Mouse (Mus musculus): Measurements from ENCODE around the gene Olfr1039. TPM values are rescaled to one million over a fixed set of nuclear protein-coding genes. Genes with fewer than 3 reads are reported as not detected.

The Olfr1039 gene
- polyA plus RNA-seq (2014; fragmentation: Illumina TruSeq; extraction: RNeasy Lipid Tissue Mini Kit (QIAGEN cat#74804); ENCODE audit: insufficient read depth, low read depth, low replicate concordance): not detected

GRCm38 (mm10) chr2:86135828-86136227, at the start of gene Olfr1039:
TSS of gene Olfr1039 (minus strand) at chr2:86135928.

GRCm38 (mm10) chr2:86177720-86178119, 42.0 kb upstream of the Olfr1039 start, which contains the start of gene Olfr1044:
TSS of gene Olfr1044 (minus strand) at chr2:86177820.

GRCm38 (mm10) chr2:86167422-86167821, 31.7 kb upstream of the Olfr1039 start, which contains the start of gene Olfr1043:
TSS of gene Olfr1043 (minus strand) at chr2:86167522.

GRCm38 (mm10) chr2:86161738-86162137, 26.0 kb upstream of the Olfr1039 start, which contains the start of gene Olfr1042:
TSS of gene Olfr1042 (minus strand) at chr2:86161838.

GRCm38 (mm10) chr2:86146632-86147031, 10.9 kb upstream of the Olfr1039 start, which contains the start of gene Olfr1040:
TSS of gene Olfr1040 (minus strand) at chr2:86146732.

GRCm38 (mm10) chr2:86087285-86087684, 48.4 kb downstream of the Olfr1039 start, which contains the start of gene Olfr1037:
TSS of gene Olfr1037 (minus strand) at chr2:86087385.

Other genes starting within 250 kb of the Olfr1039 start
- not detected for gene Olfr1024, start 230.9 kb downstream of the Olfr1039 start, polyA plus RNA-seq (2014; fragmentation: Illumina TruSeq; extraction: RNeasy Lipid Tissue Mini Kit (QIAGEN cat#74804); ENCODE audit: insufficient read depth, low read depth, low replicate concordance)
- gene Olfr1025-ps1, start 220.7 kb downstream of the Olfr1039 start, polyA plus RNA-seq (2014; fragmentation: Illumina TruSeq; extraction: RNeasy Lipid Tissue Mini Kit (QIAGEN cat#74804); ENCODE audit: insufficient read depth, low read depth, low replicate concordance): not detected
- gene Olfr1026, start 214.4 kb downstream of the Olfr1039 start, polyA plus RNA-seq (2014; fragmentation: Illumina TruSeq; extraction: RNeasy Lipid Tissue Mini Kit (QIAGEN cat#74804); ENCODE audit: insufficient read depth, low read depth, low replicate concordance): not detected
- gene Olfr1028, start 185.5 kb downstream of the Olfr1039 start, polyA plus RNA-seq (2014; fragmentation: Illumina TruSeq; extraction: RNeasy Lipid Tissue Mini Kit (QIAGEN cat#74804); ENCODE audit: insufficient read depth, low read depth, low replicate concordance): not detected
- not detected for gene Olfr1029, start 162.0 kb downstream of the Olfr1039 start, polyA plus RNA-seq (2014; fragmentation: Illumina TruSeq; extraction: RNeasy Lipid Tissue Mini Kit (QIAGEN cat#74804); ENCODE audit: insufficient read depth, low read depth, low replicate concordance)
- gene Olfr1030, start 156.7 kb downstream of the Olfr1039 start, polyA plus RNA-seq (2014; fragmentation: Illumina TruSeq; extraction: RNeasy Lipid Tissue Mini Kit (QIAGEN cat#74804); ENCODE audit: insufficient read depth, low read depth, low replicate concordance): not detected
- gene Olfr1031, start 145.6 kb downstream of the Olfr1039 start, polyA plus RNA-seq (2014; fragmentation: Illumina TruSeq; extraction: RNeasy Lipid Tissue Mini Kit (QIAGEN cat#74804); ENCODE audit: insufficient read depth, low read depth, low replicate concordance): not detected
- not detected for gene Olfr1032, start 130.4 kb downstream of the Olfr1039 start, polyA plus RNA-seq (2014; fragmentation: Illumina TruSeq; extraction: RNeasy Lipid Tissue Mini Kit (QIAGEN cat#74804); ENCODE audit: insufficient read depth, low read depth, low replicate concordance)
- 3.4 TPM for gene Olfr1033, start 115.3 kb downstream of the Olfr1039 start, polyA plus RNA-seq (2014; fragmentation: Illumina TruSeq; extraction: RNeasy Lipid Tissue Mini Kit (QIAGEN cat#74804); ENCODE audit: insufficient read depth, low read depth, low replicate concordance)
- gene Olfr1034, start 90.1 kb downstream of the Olfr1039 start, polyA plus RNA-seq (2014; fragmentation: Illumina TruSeq; extraction: RNeasy Lipid Tissue Mini Kit (QIAGEN cat#74804); ENCODE audit: insufficient read depth, low read depth, low replicate concordance): 0.06 TPM
- not detected for gene Olfr1036, start 61.9 kb downstream of the Olfr1039 start, polyA plus RNA-seq (2014; fragmentation: Illumina TruSeq; extraction: RNeasy Lipid Tissue Mini Kit (QIAGEN cat#74804); ENCODE audit: insufficient read depth, low read depth, low replicate concordance)
- gene Olfr1037, start 48.5 kb downstream of the Olfr1039 start, polyA plus RNA-seq (2014; fragmentation: Illumina TruSeq; extraction: RNeasy Lipid Tissue Mini Kit (QIAGEN cat#74804); ENCODE audit: insufficient read depth, low read depth, low replicate concordance): not detected
- not detected for gene Olfr1040, start 10.8 kb upstream of the Olfr1039 start, polyA plus RNA-seq (2014; fragmentation: Illumina TruSeq; extraction: RNeasy Lipid Tissue Mini Kit (QIAGEN cat#74804); ENCODE audit: insufficient read depth, low read depth, low replicate concordance)
- gene Olfr1042, start 25.9 kb upstream of the Olfr1039 start, polyA plus RNA-seq (2014; fragmentation: Illumina TruSeq; extraction: RNeasy Lipid Tissue Mini Kit (QIAGEN cat#74804); ENCODE audit: insufficient read depth, low read depth, low replicate concordance): not detected
- gene Olfr1043, start 31.6 kb upstream of the Olfr1039 start, polyA plus RNA-seq (2014; fragmentation: Illumina TruSeq; extraction: RNeasy Lipid Tissue Mini Kit (QIAGEN cat#74804); ENCODE audit: insufficient read depth, low read depth, low replicate concordance): not detected
- gene Olfr1044, start 41.9 kb upstream of the Olfr1039 start, polyA plus RNA-seq (2014; fragmentation: Illumina TruSeq; extraction: RNeasy Lipid Tissue Mini Kit (QIAGEN cat#74804); ENCODE audit: insufficient read depth, low read depth, low replicate concordance): not detected
- not detected for gene Olfr52, start 49.8 kb upstream of the Olfr1039 start, polyA plus RNA-seq (2014; fragmentation: Illumina TruSeq; extraction: RNeasy Lipid Tissue Mini Kit (QIAGEN cat#74804); ENCODE audit: insufficient read depth, low read depth, low replicate concordance)
- gene Olfr1045, start 67.1 kb upstream of the Olfr1039 start, polyA plus RNA-seq (2014; fragmentation: Illumina TruSeq; extraction: RNeasy Lipid Tissue Mini Kit (QIAGEN cat#74804); ENCODE audit: insufficient read depth, low read depth, low replicate concordance): not detected
- not detected for gene Olfr1046, start 83.4 kb upstream of the Olfr1039 start, polyA plus RNA-seq (2014; fragmentation: Illumina TruSeq; extraction: RNeasy Lipid Tissue Mini Kit (QIAGEN cat#74804); ENCODE audit: insufficient read depth, low read depth, low replicate concordance)
- not detected for gene Olfr1047, start 95.5 kb upstream of the Olfr1039 start, polyA plus RNA-seq (2014; fragmentation: Illumina TruSeq; extraction: RNeasy Lipid Tissue Mini Kit (QIAGEN cat#74804); ENCODE audit: insufficient read depth, low read depth, low replicate concordance)
- not detected for gene Olfr1048, start 104.4 kb upstream of the Olfr1039 start, polyA plus RNA-seq (2014; fragmentation: Illumina TruSeq; extraction: RNeasy Lipid Tissue Mini Kit (QIAGEN cat#74804); ENCODE audit: insufficient read depth, low read depth, low replicate concordance)
- gene Olfr1049, start 122.4 kb upstream of the Olfr1039 start, polyA plus RNA-seq (2014; fragmentation: Illumina TruSeq; extraction: RNeasy Lipid Tissue Mini Kit (QIAGEN cat#74804); ENCODE audit: insufficient read depth, low read depth, low replicate concordance): not detected
- not detected for gene Olfr1051, start 143.2 kb upstream of the Olfr1039 start, polyA plus RNA-seq (2014; fragmentation: Illumina TruSeq; extraction: RNeasy Lipid Tissue Mini Kit (QIAGEN cat#74804); ENCODE audit: insufficient read depth, low read depth, low replicate concordance)
- gene Olfr1052, start 156.5 kb upstream of the Olfr1039 start, polyA plus RNA-seq (2014; fragmentation: Illumina TruSeq; extraction: RNeasy Lipid Tissue Mini Kit (QIAGEN cat#74804); ENCODE audit: insufficient read depth, low read depth, low replicate concordance): not detected
- not detected for gene Olfr1053, start 179.4 kb upstream of the Olfr1039 start, polyA plus RNA-seq (2014; fragmentation: Illumina TruSeq; extraction: RNeasy Lipid Tissue Mini Kit (QIAGEN cat#74804); ENCODE audit: insufficient read depth, low read depth, low replicate concordance)
- gene Olfr1054, start 199.5 kb upstream of the Olfr1039 start, polyA plus RNA-seq (2014; fragmentation: Illumina TruSeq; extraction: RNeasy Lipid Tissue Mini Kit (QIAGEN cat#74804); ENCODE audit: insufficient read depth, low read depth, low replicate concordance): not detected
- gene Olfr1055, start 214.4 kb upstream of the Olfr1039 start, polyA plus RNA-seq (2014; fragmentation: Illumina TruSeq; extraction: RNeasy Lipid Tissue Mini Kit (QIAGEN cat#74804); ENCODE audit: insufficient read depth, low read depth, low replicate concordance): not detected
- not detected for gene Olfr1056, start 226.5 kb upstream of the Olfr1039 start, polyA plus RNA-seq (2014; fragmentation: Illumina TruSeq; extraction: RNeasy Lipid Tissue Mini Kit (QIAGEN cat#74804); ENCODE audit: insufficient read depth, low read depth, low replicate concordance)
- gene Olfr1057, start 242.5 kb upstream of the Olfr1039 start, polyA plus RNA-seq (2014; fragmentation: Illumina TruSeq; extraction: RNeasy Lipid Tissue Mini Kit (QIAGEN cat#74804); ENCODE audit: insufficient read depth, low read depth, low replicate concordance): not detected

All from lung, adult 10 weeks (tissue).